Mouse (Mus musculus): ENCODE data around the gene Vmn1r166.
"Not testable (repeated sequence)": the region's sequence is repeated elsewhere in the genome, so short reads cannot be mapped to it uniquely, and the experiment has no call there.

Vmn1r166 gene

DNA sequence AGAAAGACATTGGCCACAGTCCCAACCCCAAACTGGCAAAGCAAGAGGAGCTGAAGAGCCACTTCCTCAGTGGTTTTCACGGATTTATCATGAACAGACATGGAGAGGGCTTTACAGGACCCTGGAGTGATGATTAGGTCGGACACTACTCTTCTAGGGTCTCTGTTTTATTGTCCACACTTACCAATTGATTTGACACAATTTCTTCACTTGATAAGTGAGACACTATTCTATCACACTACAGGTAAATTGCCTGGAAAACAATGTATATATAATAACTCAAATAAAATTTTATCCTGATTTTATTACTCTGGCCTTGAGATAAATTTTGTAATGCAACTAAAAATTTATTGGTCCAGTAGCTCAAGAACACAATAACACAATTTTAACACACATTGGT lies at the start of gene Vmn1r166:
Gene Vmn1r166, minus strand, starts transcription at position 101 of the 400 bp plus-strand sequence.
- in situ Hi-C loops (cut with MboI; ENCODE audit: unreplicated experiment in 2 of 2): not testable (repeated sequence)

DNA sequence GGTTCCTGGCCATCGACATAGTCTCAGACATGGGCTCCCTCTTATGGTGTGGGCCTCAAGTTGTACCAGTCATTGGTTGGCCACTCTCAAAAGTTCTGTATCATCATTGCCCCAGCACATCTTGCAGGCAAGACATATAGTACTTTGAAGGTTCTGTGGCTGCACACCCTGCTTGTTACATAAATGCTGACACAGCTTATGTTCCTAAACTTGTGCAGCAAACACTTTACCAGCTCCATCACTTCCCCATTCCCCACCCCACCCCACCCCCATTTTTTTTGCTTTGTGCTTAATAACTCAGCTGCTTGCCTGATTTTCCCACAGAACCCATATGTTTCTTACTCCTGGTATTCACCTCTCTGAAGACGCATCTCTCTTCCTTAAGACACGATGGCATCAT lies 49.4 kb upstream of the Vmn1r166 start, which contains the start of gene Nlrp4e:
Gene Nlrp4e, plus strand, starts transcription at position 301 of the 400 bp plus-strand sequence.
- in situ Hi-C loops (cut with MboI; ENCODE audit: unreplicated experiment in 2 of 2): not testable (repeated sequence)

- in situ Hi-C loops (cut with MboI; ENCODE audit: unreplicated experiment in 2 of 2): not testable (repeated sequence)
Observed at GRCm38 (mm10) chr7:23278800-23279199, 27.3 kb upstream of the Vmn1r166 start, which contains the start of gene Gm6902. TSS of gene Gm6902 (minus strand) at chr7:23278900.

- in situ Hi-C loops (cut with MboI; ENCODE audit: unreplicated experiment in 2 of 2): not testable (repeated sequence)
Observed at GRCm38 (mm10) chr7:23217032-23217431, 34.5 kb downstream of the Vmn1r166 start, which contains the start of gene Vmn1r165. TSS of gene Vmn1r165 (plus strand) at chr7:23217332.

Measured in v-Abl transformed pro-B cells (cell line).